Mouse (Mus musculus): ENCODE measurements around the gene Olfr56.

Olfr56 gene

DNA sequence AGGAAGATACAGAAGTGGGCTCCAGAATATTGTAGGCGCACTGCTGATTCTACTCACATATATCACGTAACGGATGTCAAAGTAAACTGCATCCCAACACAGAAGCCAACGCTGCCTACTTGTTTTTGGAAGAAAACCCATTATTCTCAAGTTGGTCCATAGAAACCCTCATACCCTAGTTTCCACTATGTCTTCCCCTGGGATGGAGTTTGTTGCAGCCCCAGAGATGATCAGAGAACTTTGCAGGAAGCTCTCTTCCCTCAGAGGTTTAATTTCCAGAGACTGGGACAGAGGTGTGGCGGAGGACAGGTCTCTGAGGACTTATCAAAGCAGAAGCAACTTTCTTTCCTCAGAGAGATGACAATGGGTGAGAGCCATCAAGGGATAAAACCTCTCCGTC is 163.3 kb downstream of the Olfr56 start, which contains the start of gene Olfr1395:
TSS of gene Olfr1395 (plus strand) at position 301 of the 400 bp plus-strand sequence.
- in situ Hi-C loops (cut with MboI, MseI) = no loop called here

GRCm38 (mm10) chr11:49154077-49154476 is 175.4 kb downstream of the Olfr56 start, which contains the start of gene Olfr1394:
Gene Olfr1394 (plus strand): TSS chr11:49154377.
- in situ Hi-C loops (cut with MboI, MseI) = no loop called here

GRCm38 (mm10) chr11:49156821-49157814 is 178.4 kb downstream of the Olfr56 start:
- in situ Hi-C loops (cut with MboI, MseI) = no loop called here

DNA sequence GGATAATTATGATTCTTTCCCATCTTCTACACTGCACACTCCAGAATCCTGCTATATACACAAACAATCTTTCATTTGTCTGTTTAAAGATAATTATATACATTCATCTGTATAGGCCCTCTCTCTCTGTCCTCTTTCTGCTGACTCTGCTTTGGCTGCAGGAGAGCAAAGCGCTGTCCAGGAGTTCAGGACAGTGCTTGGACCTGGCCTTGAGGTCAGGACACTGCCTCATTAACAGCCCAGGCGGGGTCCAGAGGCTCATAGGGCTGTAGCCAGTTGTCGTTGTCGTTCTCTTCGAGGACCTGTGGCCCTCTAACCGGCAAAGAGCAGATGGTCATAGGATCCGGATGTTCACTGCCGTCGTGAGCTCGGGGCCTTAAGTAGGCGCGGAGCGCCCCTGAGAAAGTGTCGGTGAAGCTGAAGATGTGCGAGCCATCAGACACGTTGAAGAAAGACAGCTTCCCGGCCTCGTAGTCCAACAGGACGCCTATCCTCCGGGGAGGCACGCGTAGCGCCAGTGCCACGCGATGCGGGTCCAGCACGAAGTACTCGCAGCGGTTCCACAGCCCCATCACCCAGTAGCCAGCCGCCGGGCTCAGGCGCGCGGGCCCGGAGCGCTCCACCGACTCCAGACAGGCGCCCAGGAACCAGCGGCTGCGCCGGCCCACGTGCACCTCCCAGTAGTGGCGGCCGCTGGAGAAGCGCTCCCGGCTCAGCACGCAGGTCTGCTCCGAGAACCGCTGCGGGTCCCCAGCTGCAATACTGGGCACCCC is 190.3 kb downstream of the Olfr56 start:
- in situ Hi-C loops (cut with MboI, MseI) = no loop called here

GRCm38 (mm10) chr11:49170576-49170975 is 191.9 kb downstream of the Olfr56 start:
- in situ Hi-C loops (cut with MboI, MseI) = loop anchor here (10.0 kb wide), 1 partner anchor 234 kb away; no protein-coding TSS in a partner anchor

DNA sequence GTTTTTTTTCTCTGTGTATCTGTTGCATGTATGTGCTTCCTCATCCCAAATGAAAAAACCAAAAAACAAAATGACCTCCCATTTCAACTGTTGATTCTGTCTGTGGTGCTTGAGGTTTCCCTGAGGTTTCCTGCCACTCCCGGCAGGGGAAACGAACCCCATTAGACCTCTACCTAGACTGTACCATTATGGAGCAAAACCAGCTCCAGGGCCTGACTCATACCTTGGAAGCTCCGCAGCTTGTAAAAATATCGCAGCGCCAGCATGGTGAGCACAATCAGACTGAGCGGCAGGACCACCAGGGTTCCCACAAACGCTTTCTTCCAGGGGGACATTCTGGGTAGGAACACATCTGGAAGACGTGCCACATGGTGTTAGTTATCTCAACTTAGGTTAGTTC is 196.7 kb downstream of the Olfr56 start:
- in situ Hi-C loops (cut with MboI, MseI) = loop anchor here (10.0 to 25.0 kb wide), 2 partner anchors 229 to 387 kb away; partner anchors contain the start of gene Olfr1380

DNA sequence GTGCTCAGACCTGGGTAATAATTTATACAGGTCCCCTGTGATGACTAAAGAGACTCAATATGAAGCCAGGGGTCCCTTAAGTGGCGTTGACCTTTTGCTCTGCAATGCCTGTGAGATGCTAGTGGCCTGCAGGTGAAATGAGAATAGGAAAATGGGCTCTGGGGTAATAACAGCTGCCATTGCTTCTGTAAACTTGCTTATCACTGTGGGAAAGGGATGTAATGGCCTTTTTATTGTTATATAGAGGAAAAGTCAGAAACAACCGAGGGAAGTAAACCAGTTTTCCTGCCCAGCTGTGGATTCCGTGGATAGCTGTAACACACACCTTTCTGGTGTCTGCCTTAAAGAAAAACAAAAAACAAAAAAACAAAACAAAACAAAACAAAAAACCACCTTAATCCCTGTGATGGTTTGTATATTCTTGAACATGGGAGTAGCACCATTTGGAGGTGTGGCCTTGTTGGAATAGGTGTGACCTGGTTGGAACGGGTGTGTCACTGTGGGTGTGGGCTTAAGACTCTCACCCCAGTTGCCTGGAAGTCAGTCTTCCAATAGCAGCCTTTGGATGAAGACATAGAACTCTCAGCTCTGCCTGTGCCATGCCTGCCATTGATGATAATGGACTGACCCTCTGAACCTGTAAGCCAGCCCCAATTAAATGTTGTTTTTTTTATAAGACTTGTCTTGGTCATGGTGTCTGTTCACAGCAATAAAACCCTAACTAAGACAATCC is 197.5 kb downstream of the Olfr56 start:
- in situ Hi-C loops (cut with MboI, MseI) = loop anchor here (10.0 to 25.0 kb wide), 2 partner anchors 229 to 386 kb away; partner anchors contain the start of gene Olfr1380

DNA sequence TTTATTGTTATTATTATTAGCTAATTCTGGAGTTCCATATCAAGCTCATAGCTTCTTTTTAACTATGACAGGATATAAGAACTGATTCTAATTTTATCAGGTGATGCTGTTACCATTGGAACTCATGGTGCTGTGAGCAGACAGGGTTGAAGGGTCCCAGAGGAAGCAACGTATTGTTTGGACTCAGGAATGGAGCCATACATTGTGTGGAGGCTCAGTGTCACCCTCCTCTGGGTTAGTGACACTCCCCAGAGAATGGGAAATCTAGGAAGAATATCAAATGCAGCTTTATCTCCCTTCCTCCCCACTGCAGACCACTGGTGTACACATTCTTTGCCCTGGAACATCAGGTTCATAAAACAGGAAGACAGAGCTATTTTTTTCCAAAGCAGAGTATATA is 204.5 kb downstream of the Olfr56 start:
- in situ Hi-C loops (cut with MboI, MseI) = loop anchor here (25.0 kb wide), 1 partner anchor 379 kb away; the partner anchor contains the start of gene Olfr1380
